Mouse (Mus musculus): Measurements from ENCODE around the gene Ptma.

Ptma gene

GRCm38 (mm10) chr1:86532362-86533051 lies 6.0 kb downstream of the Ptma start:
- in situ Hi-C loops (cut with MboI; ENCODE audit: unreplicated experiment in 2 of 2), result loop anchor here in 1 of 2 experiments (5.0 kb wide), 1 partner anchor 95 kb away; no protein-coding TSS in a partner anchor

- in situ Hi-C loops (cut with MboI; ENCODE audit: unreplicated experiment in 2 of 2), result loop anchor here in 1 of 2 experiments (5.0 kb wide), 1 partner anchor 96 kb away; no protein-coding TSS in a partner anchor
Observed at GRCm38 (mm10) chr1:86533411-86534130, 7.0 kb downstream of the Ptma start.

GRCm38 (mm10) chr1:86538383-86538782 lies 11.9 kb downstream of the Ptma start:
- in situ Hi-C loops (cut with MboI; ENCODE audit: unreplicated experiment in 2 of 2), result loop anchor here (5.0 kb wide), 1 partner anchor 36 kb away; no protein-coding TSS in a partner anchor

- in situ Hi-C loops (cut with MboI; ENCODE audit: unreplicated experiment in 2 of 2), result loop anchor here (5.0 kb wide), 1 partner anchor 37 kb away; no protein-coding TSS in a partner anchor
Observed at GRCm38 (mm10) chr1:86539583-86539982, 13.1 kb downstream of the Ptma start.

GRCm38 (mm10) chr1:86542584-86542983 lies 16.1 kb downstream of the Ptma start:
- in situ Hi-C loops (cut with MboI; ENCODE audit: unreplicated experiment in 2 of 2), result loop anchor here in 1 of 2 experiments (10.0 kb wide), 1 partner anchor 378 kb away; no protein-coding TSS in a partner anchor

GRCm38 (mm10) chr1:86546797-86547196 lies 20.3 kb downstream of the Ptma start:
- in situ Hi-C loops (cut with MboI; ENCODE audit: unreplicated experiment in 2 of 2), result loop anchor here in 1 of 2 experiments (10.0 kb wide), 1 partner anchor 382 kb away; no protein-coding TSS in a partner anchor

- in situ Hi-C loops (cut with MboI; ENCODE audit: unreplicated experiment in 2 of 2), result no loop called here
Observed at GRCm38 (mm10) chr1:86551299-86551698, 24.8 kb downstream of the Ptma start.

- in situ Hi-C loops (cut with MboI; ENCODE audit: unreplicated experiment in 2 of 2), result no loop called here
Observed at GRCm38 (mm10) chr1:86551877-86552276, 25.4 kb downstream of the Ptma start.

GRCm38 (mm10) chr1:86555665-86556064 lies 29.1 kb downstream of the Ptma start:
- in situ Hi-C loops (cut with MboI; ENCODE audit: unreplicated experiment in 2 of 2), result no loop called here

GRCm38 (mm10) chr1:86557872-86558271 lies 31.3 kb downstream of the Ptma start:
- in situ Hi-C loops (cut with MboI; ENCODE audit: unreplicated experiment in 2 of 2), result no loop called here

- in situ Hi-C loops (cut with MboI; ENCODE audit: unreplicated experiment in 2 of 2), result no loop called here
Observed at GRCm38 (mm10) chr1:86559232-86559631, 32.7 kb downstream of the Ptma start.

- in situ Hi-C loops (cut with MboI; ENCODE audit: unreplicated experiment in 2 of 2), result no loop called here
Observed at GRCm38 (mm10) chr1:86562663-86563062, 36.1 kb downstream of the Ptma start.

- in situ Hi-C loops (cut with MboI; ENCODE audit: unreplicated experiment in 2 of 2), result no loop called here
Observed at GRCm38 (mm10) chr1:86568409-86568808, 41.9 kb downstream of the Ptma start.

GRCm38 (mm10) chr1:86569292-86569860 lies 42.9 kb downstream of the Ptma start:
- in situ Hi-C loops (cut with MboI; ENCODE audit: unreplicated experiment in 2 of 2), result no loop called here

GRCm38 (mm10) chr1:86571381-86571780 lies 44.9 kb downstream of the Ptma start:
- in situ Hi-C loops (cut with MboI; ENCODE audit: unreplicated experiment in 2 of 2), result no loop called here

GRCm38 (mm10) chr1:86571941-86572340 lies 45.4 kb downstream of the Ptma start:
- in situ Hi-C loops (cut with MboI; ENCODE audit: unreplicated experiment in 2 of 2), result no loop called here

Measured in v-Abl transformed pro-B cells (cell line).